Mouse (Mus musculus) right cerebral cortex, postnatal 25 days (tissue): ENCODE data around the gene Tpra1.

Source experiments
- DNase-seq: peaks from one replicate; pipeline ENCODE4 v3.0.0; 2022

Gene Tpra1

DNA sequence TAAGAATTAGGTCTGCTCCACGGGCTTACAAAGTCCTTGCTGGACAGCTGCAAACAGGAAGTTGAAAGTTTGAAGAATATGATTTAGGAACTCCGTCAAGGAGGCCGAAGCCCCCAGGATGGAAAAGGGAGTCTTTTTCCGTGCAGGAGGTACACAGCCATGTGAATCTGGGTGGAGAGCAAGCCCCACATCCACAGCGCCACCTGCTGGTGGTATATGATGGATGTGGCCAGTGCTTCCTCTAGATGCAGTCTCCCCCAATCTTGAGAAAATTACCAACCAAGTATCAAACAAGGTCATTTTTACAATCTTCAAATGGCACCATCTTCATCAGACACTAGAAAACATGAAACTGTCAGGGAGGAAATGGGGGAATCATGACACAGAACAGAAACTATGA, 8.5 kb upstream of the Tpra1 start:
- DNase-seq = peak; percentile 48

DNA sequence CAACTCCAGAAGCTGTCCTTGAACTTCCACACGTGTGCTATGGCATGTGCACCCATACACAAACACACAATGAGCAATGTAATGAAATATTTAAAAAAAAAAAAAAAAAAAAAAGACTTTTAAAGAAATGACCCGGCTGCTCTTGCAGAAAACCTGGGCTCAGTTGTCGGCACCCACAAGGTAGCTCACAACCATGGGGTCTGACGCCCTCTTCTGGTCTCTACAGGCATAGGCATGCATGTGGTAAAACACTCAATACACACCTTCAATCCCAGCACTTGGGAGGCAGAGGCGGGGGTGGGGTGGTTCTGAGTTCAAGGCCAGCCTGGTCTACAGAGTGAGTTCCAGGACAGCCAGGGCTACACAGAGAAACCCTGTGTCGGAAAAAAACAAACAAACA, 6.1 kb upstream of the Tpra1 start:
- DNase-seq = no peak

DNA sequence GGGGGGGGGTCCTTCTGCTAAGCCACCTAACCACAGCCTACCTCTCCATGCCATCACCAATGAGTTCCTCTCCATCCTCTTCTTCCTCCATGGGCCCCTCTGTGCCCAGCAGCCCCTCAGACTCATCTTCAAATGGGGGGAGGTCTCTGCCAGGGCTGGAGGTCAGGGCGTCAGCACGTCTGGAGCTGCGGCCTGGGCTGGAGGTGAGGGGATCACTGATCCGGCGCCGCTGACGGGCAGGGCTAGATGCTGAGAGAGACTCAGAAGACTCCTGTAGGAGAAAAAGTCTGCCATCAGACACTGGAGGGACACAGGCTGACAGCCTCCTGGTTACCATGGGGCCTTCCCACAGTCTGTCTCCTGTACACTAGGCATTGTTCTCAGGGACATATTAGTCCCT, 4.8 kb upstream of the Tpra1 start:
- no peak for DNase-seq

DNA sequence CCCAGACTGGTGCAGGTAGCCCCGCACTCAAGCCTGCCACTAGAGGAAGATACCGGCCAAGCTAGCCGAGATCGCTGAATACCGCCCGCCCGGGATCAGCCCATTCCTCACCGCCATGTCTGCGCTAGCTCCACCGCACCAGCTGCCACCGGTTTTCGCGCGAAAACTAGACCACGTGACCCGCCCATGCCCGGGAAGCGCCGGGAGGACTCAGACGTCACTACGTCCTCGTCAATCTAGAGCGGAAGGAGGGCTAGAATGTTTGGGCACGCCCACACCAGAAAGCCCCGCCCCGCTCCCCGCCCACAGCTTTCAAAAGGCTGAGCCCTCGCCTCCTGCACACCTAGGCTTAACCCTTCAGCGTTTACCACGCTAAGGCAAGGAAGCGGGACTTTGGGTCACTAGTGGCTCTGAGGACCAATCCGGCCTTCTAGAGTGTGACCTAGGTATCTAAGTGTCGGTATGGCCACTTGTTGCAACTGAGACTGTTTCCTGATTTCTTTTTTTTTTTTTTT, 3.5 kb upstream of the Tpra1 start, which contains the start of gene Mcm2:
Mcm2 (minus strand) TSS at position 247 of the 515 bp plus-strand sequence.
- DNase-seq = peak; percentile 89

DNA sequence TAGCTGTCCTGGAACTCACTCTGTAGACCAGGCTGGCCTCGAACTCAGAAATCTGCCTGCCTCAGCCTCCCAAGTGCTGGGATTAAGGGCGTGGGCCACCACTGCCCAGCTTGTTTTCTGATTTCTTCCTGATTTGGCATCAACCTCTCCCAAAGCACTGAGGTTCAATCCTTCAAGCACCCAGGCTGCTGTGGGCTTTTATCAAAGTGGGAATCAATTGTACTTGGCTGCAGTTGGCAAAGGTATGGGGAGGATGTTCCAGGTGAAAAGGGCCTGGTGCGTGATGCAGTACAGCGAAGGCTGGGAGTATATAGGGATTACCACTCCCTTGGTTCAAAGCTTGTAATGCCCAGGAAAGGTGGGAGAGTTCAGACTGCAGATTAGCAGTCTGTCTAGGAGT, 3.0 kb upstream of the Tpra1 start:
- DNase-seq = no peak

DNA sequence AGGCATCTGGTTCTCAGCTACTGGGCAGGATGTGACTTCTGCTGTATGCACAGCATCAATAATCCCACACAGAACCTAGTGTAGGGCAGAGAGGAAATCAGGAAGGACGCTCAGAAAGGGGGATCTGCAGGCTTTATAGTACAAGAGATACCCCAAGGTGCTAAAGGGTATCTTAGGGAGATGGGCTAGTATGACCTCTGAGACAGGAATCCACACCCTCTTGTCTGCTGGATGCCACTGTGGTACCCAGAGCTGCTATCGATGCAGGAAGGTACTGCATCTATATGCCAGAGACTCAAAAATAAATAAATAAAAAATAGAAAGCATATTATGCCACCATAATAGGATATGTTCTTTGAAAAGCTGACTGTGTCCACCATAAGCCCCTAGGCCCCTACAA, 2.4 kb upstream of the Tpra1 start:
- DNase-seq = no peak

- DNase-seq = no peak
Measured at GRCm38 (mm10) chr6:88901471-88901870, 580 bp upstream of the Tpra1 start.

DNA sequence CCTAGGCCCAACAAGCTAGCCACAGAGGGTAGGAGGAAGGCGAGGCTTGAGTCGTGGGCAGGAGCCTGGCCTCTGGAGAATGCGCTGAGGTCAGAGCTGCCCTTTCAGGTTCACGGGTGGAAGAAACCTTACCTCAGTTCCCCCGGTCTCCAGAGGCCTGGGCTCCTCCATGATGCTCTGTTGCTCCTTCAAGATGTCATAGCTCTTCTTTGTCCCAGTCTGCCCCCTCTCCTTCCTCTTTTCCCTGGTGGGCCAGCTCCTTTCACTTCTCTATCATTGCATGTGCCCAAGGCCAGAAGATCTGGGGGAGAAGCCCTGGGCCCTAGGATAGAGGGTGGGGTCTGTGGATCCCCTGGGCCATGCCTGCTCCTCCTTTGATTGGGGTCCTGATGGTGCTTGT, 1.7 kb downstream of the Tpra1 start:
- no peak for DNase-seq

DNA sequence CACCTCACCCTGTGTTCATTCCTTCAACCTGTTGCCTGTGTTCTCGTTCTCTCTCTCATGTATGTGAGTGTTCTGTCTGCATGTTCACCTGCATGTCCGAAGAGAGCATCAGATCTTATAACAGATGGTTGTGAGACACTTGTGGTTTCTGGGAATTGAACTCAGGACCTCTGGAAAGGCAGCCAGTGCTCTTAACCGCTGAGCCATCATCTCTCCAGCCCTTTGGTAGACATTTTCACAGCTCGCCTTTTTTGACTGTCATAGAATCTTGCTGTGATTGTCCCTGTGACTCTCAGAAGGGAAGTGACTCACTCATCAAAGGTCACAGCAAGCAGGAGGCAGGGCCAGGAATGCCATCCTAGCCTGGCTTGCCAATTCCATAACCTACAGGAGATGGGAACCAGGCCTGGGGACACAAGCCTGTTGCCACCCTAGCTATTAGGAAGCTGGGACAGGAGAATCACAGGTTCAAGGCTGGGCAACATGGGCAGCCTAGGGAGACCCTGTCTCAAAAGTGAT, 2.5 kb downstream of the Tpra1 start:
- no peak for DNase-seq

DNA sequence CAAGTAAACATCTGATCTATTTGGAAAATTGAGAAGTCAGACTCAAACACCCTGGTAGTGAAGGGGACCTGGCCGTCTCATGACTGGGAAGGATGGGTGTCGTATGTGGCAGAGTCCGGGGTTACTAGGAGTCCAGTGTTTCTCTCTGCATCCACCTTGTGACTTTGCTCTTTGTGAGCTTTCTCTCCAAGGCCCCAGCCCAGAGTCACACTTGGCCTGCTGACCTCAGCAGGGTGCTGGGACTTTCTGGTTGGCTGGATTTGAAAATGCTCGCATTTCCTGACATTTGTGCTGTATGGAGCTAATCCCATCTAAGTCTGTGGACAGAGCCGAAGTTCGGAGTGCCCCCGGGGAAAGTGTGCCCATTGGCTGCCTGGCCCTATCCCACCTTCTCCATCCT, 3.0 kb downstream of the Tpra1 start:
- DNase-seq = no peak

GRCm38 (mm10) chr6:88906369-88907108, 4.5 kb downstream of the Tpra1 start:
- DNase-seq = peak; percentile 51

DNA sequence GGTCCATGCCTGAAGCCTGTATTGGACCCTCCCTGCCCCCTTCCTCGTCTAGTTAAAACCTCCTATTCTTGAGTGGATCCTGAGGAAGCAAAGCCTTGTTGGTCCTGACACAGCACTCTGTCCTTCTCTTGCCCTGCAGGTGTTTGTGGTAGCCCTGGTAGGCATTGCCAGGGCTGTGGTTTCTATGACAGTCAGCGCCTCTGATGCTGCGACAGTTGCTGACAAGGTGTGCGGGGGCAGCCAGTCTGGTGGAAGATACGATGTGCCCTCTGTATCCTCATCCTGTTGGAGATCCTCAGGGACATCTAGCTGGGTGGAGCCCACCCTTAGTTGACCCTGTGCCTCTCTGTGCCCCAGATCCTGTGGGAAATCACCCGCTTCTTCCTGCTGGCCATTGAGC, 7.1 kb downstream of the Tpra1 start:
- DNase-seq = no peak

DNA sequence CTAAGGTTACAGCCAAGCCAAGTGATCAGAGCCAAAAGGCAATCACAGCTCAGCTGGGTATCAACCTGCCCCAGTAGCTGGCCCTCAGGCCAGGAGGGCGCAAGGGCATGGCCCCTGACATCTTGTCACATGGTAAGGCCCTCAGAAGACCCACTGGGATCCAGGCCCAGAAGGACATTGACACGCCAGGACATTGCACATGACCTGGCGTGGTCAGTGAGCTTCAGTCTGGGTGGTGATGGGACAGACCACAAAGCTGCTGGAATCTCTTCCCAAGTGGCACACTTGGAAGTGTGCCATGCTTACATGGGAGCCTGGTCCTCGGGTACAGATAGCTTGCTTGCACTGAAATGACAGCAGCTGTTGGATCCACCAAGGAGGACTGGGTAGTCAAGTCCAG, 11.0 kb downstream of the Tpra1 start:
- no peak for DNase-seq

GRCm38 (mm10) chr6:88913440-88913839, 11.4 kb downstream of the Tpra1 start:
- DNase-seq = no peak

DNA sequence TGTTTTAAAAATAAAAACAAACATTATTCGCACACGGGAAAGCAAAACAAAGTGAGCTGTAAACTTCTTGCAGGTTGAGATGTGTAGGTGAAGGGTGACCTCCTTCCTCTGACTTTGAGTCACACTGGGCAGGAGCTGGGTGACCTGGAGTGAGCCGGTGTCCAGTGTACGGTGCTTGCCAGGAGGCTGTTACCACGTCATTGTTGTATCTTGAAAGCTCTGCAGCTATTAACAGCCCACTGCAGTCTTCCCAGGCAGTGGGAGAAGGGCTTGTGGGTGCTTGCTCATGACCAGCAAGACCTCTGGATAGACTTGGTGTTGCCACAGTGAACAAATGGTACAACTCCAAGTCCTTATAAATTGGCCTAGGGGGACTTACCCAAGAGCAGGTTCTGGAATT, 12.7 kb downstream of the Tpra1 start:
- no peak for DNase-seq

DNA sequence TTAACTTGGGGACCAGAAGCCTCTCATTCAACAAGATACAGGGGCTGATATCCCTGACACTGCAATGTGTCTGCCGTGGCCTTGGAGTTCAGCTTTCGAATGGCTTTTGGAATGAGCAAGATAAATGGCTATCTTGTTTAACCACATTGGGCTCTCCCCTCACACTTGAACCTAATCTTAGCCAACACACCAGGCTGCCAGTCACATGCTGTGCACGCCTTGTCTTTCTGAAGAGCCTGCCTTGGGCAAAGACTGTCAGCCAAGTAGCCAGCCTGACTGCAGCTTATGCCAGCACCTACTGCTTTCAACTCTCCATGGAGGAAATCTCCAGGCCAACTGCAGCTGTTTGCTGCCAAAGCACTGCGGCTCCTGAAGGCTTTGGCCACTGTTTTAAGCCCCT, 13.5 kb downstream of the Tpra1 start:
- no peak for DNase-seq

GRCm38 (mm10) chr6:88916153-88916552, 14.1 kb downstream of the Tpra1 start:
- no peak for DNase-seq

- no peak for DNase-seq
Measured at GRCm38 (mm10) chr6:88918802-88919201, 16.8 kb downstream of the Tpra1 start.

- DNase-seq = no peak
Measured at GRCm38 (mm10) chr6:88924502-88925275, 22.6 kb downstream of the Tpra1 start.

DNA sequence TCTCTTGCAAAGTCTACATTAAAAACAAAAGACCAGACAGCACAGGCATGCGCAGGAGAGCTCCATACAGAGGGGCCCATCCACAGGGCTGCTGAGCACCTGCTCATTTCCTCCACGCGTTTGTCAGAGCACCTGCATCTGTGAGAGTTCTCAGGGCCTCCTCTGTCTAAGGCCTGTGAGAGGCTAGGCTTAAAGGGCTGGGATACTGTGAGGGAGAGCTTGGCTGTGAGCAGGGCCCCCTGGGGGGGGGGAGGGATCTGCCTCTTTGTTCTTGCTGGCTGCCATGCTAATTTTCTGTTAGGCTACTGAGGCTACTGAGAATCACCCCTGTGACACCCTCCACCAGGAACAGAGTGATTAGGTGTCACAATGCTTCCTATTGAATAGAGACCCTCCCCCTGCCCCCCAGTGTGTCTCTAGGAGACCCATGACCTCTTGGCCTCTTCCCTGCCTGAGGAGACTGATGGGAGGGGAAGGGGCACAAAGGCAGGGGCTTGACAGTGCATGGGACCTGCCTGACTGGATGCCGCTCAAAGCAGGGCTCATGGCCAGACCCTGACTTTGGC, 23.7 kb downstream of the Tpra1 start:
- DNase-seq = no peak

DNA sequence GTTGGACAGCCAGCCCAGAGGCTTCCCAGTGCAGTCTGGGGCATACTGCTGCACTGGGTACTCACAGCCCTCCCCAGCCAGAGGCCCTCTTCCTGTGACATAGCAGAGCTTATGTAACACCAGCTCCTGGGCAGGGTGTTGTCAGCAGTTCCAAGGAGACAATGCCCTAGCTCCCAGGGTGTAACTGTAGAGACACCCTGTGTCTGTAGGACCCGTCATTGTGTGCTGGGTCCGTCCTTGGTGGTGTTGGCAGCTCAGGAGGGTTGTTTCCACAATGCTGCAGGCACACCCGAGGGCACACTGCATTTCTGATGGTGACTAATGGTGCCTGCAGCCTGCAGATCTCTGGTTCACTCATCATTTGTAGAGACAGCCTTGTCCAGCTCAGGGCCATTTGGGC, 24.8 kb downstream of the Tpra1 start:
- DNase-seq = no peak

DNA sequence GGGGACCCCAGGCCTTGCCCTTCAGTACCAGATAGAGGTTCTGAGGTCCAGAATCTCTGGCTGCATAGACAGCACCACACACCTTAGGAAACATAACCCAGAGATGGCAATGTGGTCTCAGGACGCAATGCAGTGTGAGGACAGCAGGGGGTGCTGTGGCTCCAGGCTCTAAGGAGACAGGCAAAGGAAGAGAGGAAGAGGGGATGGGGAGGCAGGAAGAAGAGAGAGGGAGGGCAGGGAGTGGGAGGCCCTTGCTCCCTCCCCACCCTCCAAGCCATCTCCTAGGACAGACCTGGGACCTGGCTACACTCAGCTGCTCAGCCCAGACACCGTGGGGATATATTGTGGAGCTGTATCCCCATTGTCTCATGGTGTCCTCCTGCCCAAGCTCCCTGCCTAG, 25.5 kb downstream of the Tpra1 start:
- DNase-seq = peak; percentile 83

DNA sequence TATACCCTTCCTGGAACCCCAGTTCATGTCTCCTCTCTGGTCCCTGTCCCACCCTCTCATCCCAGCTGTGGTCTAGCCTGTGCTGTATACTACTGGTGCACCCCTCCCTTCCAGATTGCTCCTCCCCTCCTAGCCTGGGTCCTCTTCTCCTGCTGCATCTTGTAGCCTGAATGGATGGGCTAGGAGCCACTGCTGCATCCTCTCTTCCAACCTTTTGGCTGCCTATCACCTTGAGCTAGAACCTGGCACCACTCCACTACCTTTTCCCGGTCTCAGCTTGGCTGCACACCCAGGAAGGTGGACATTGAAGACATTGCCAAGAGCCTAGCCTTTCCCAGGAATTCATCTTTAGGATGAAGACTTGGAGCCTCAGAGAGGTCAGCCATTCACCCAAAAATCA, 26.0 kb downstream of the Tpra1 start:
- no peak for DNase-seq

DNA sequence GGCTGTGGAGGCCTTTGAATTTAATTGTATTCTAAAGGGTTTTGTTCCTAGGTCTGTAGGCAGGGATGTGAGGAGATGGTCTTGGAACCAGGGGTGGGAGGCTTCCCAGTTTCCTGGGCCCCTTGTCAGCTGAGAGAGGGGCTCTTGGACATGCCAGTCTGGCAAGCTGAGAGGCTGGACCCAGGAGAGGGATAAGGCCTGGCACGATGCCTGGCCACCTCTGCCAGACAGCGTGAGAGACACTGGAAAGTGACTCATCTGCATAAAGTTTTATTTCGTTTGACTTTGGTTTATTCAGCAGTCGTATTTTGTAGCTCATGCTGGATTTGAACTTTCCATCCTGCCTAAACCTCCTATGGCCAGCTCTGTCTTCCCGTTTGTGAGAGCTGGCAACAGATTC, 26.5 kb downstream of the Tpra1 start:
- DNase-seq = no peak
